Mouse (Mus musculus) liver, adult 2 months (tissue): ENCODE measurements around the gene Timm17a. TPM values are rescaled to one million over a fixed set of nuclear protein-coding genes. Genes with fewer than 3 reads are reported as not detected.

Experiments used
- DNase-seq: peaks from one replicate; pipeline ENCODE4 v3.0.0-alpha.2; 2011; ENCODE audit warnings: low read depth, low spot score; ENCODE audit errors: extremely low read depth
- H3K27ac ChIP-seq: fragments of 200-500 bp; replicated peaks from 2 replicates; pipeline ENCODE4 v1.5.1; 2012; ENCODE audit warnings: low read depth, mild to moderate bottlenecking, control low read depth, inconsistent platforms, low read length; ENCODE audit not compliant: insufficient read depth
- H3K27me3 ChIP-seq: fragments of 200-500 bp; 2 replicates; pipeline ENCODE4 v1.6.1; 2012; ENCODE audit warnings: mild to moderate bottlenecking, moderate library complexity, low read length, inconsistent platforms; ENCODE audit not compliant: control insufficient read depth, insufficient read depth
- H3K36me3 ChIP-seq: fragments of 200-500 bp; 2 replicates; pipeline ENCODE4 v1.6.1; 2012; ENCODE audit warnings: low read length, inconsistent platforms; ENCODE audit not compliant: control insufficient read depth, insufficient read depth
- H3K4me1 ChIP-seq: fragments of 200-500 bp; 2 replicates; pipeline ENCODE4 v1.6.1; 2011; ENCODE audit warnings: low read length; ENCODE audit not compliant: control insufficient read depth, insufficient read depth
- H3K4me3 ChIP-seq: fragments of 200-500 bp; 2 replicates; pipeline ENCODE4 v1.5.1; 2011; ENCODE audit warnings: low read depth, mild to moderate bottlenecking, control low read depth, low read length, moderate library complexity; ENCODE audit not compliant: insufficient read depth
- H3K79me2 ChIP-seq: fragments of 200-500 bp; 2 replicates; pipeline ENCODE4 v1.6.1; 2012; ENCODE audit warnings: inconsistent platforms, mild to moderate bottlenecking, low read length, moderate library complexity; ENCODE audit not compliant: control insufficient read depth, insufficient read depth
- H3K9ac ChIP-seq: fragments of 200-500 bp; 2 replicates; pipeline ENCODE4 v1.6.1; 2012; ENCODE audit warnings: low read depth, mild to moderate bottlenecking, control low read depth, inconsistent platforms, low read length
- CTCF ChIP-seq: fragments of 200-500 bp; IDR thresholded peaks from 2 replicates; pipeline ENCODE4 v1.5.1; 2011; ENCODE audit warnings: low read depth, low read length, control low read depth
- POLR2A ChIP-seq: fragments of 200-500 bp; IDR thresholded peaks from 2 replicates; pipeline ENCODE4 v1.6.1; 2011; ENCODE audit warnings: low read length, control low read depth; ENCODE audit not compliant: insufficient read depth; ENCODE audit errors: extremely low read depth
- WGBS: fragments of 180-500 bp; shearing (Covaris S2); methylation state at CpG from one replicate; pipeline ENCODE4 v1.1.7; 2018; 5-methylcytosine and 5-hydroxymethylcytosine counted together
- polyA plus RNA-seq: library from polyadenylated mRNA; depleted of rRNA; stranded (reverse); fragments of >200 nt; gene quantifications from 2 replicates; pipeline ENCODE4 v1.2.3, GENCODE M21; 2012; rRNA removed
- total RNA-seq: library from RNA; depleted of rRNA; stranded (reverse); fragments of >200 nt; gene quantifications from 2 replicates; pipeline ENCODE4 v1.2.3, GENCODE M21; 2014; rRNA removed

Gene Timm17a
- total and polyA plus RNA-seq, 2 experiments = 22.0 to 34.3 TPM

GRCm38 (mm10) chr1:135248434-135248850, 65.1 kb downstream of the Timm17a start:
- Histone ChIP-seq H3K4me3 (no peak overlapping the region), H3K4me1 (no peaks in the 10 kb centered on the region), H3K36me3 (no peaks in the 10 kb centered on the region), H3K27me3 (no peaks in the 10 kb centered on the region), H3K9ac (no peak overlapping the region), H3K27ac (no peak overlapping the region), H3K79me2 (no peaks in the 10 kb centered on the region)
- DNase-seq = no peak
- TF ChIP-seq POLR2A (no peak), CTCF (no peak)
- WGBS = 18% methylated on average over 15 of the region's 15 CpGs

Other genes with a start within 250 kb of the Timm17a start
- gene Lgr6, start 208.5 kb downstream of the Timm17a start, total RNA-seq = under 0.01 TPM in 2 replicates
- 0.05 TPM in 1 of 2 replicates, not detected in the other for gene Lgr6, start 208.5 kb downstream of the Timm17a start, polyA plus RNA-seq
- 0.28 and 0.54 TPM in 2 replicates for gene Ptpn7, start 181.1 kb downstream of the Timm17a start, total RNA-seq
- gene Ptpn7, start 181.1 kb downstream of the Timm17a start, polyA plus RNA-seq = 0.44 and 1.4 TPM in 2 replicates
- gene Arl8a, start 167.0 kb downstream of the Timm17a start, total RNA-seq = 3.2 and 5.4 TPM in 2 replicates
- gene Arl8a, start 167.0 kb downstream of the Timm17a start, polyA plus RNA-seq = 13.1 and 15.2 TPM in 2 replicates
- 0.07 TPM in 1 of 2 replicates, not detected in the other for gene Gpr37l1, start 146.1 kb downstream of the Timm17a start, total RNA-seq
- 0.04 TPM in 1 of 2 replicates, not detected in the other for gene Gpr37l1, start 146.1 kb downstream of the Timm17a start, polyA plus RNA-seq
- 0.13 and 0.18 TPM in 2 replicates for gene Elf3, start 55.2 kb downstream of the Timm17a start, total RNA-seq
- gene Elf3, start 55.2 kb downstream of the Timm17a start, polyA plus RNA-seq = 0.41 and 0.64 TPM in 2 replicates
- gene Rnpep, start 29.7 kb downstream of the Timm17a start, total RNA-seq = 18.7 and 20.2 TPM in 2 replicates
- gene Rnpep, start 29.7 kb downstream of the Timm17a start, polyA plus RNA-seq = 16.0 and 22.0 TPM in 2 replicates
- gene Lmod1, start 11.0 kb upstream of the Timm17a start, total RNA-seq = 0.09 and 0.13 TPM in 2 replicates
- gene Lmod1, start 11.0 kb upstream of the Timm17a start, polyA plus RNA-seq = 0.16 and 0.17 TPM in 2 replicates
- 0.18 and 0.47 TPM in 2 replicates for gene Shisa4, start 61.5 kb upstream of the Timm17a start, total RNA-seq
- gene Shisa4, start 61.5 kb upstream of the Timm17a start, polyA plus RNA-seq = 0.14 and 0.33 TPM in 2 replicates
- gene Ipo9, start 116.7 kb upstream of the Timm17a start, total RNA-seq = 17.1 and 20.9 TPM in 2 replicates
- 27.2 and 29.5 TPM in 2 replicates for gene Ipo9, start 116.7 kb upstream of the Timm17a start, polyA plus RNA-seq